Mouse (Mus musculus) large intestine, adult 2 months (tissue): Measurements from ENCODE around the gene Cemip. TPM values are rescaled to one million over a fixed set of nuclear protein-coding genes. Genes with fewer than 3 reads are reported as not detected.

Experiments
- DNase-seq: peaks from one replicate; pipeline ENCODE4 v3.0.0-alpha.2; 2012; ENCODE audit warnings: low read depth, low spot score
- WGBS: fragments of 180-500 bp; shearing (Covaris S2); methylation state at CpG from one replicate; pipeline ENCODE4 v1.1.7; 2018; 5-methylcytosine and 5-hydroxymethylcytosine counted together
- polyA plus RNA-seq: library from polyadenylated mRNA; depleted of rRNA; stranded (reverse); fragments of >200 nt; gene quantifications from 2 replicates; pipeline ENCODE4 v1.2.3, GENCODE M21; 2012

The Cemip gene
- polyA plus RNA-seq, 1 experiment: 0.31 TPM

DNA sequence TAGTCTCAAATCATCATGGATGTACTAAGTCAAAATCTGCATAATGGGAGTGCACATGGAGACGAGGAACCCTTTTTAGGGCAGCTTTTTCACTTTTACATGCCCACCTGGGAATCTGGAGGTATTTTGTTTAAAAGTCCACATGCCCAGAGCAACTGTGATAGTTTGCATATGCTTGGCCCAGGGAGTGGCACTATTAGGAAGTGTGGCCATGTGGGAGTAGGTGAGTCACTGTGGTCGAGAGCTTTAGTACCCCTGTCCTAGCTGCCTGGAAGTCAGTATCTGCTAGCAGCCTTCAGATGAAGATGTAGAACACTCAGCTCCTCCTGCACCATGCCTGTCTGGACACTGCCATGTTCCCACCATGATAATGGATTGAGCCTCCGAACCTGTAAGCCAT lies 14.4 kb upstream of the Cemip start:
- 79% methylated on average over 3 of the region's 3 CpGs for WGBS
- no peak for DNase-seq

DNA sequence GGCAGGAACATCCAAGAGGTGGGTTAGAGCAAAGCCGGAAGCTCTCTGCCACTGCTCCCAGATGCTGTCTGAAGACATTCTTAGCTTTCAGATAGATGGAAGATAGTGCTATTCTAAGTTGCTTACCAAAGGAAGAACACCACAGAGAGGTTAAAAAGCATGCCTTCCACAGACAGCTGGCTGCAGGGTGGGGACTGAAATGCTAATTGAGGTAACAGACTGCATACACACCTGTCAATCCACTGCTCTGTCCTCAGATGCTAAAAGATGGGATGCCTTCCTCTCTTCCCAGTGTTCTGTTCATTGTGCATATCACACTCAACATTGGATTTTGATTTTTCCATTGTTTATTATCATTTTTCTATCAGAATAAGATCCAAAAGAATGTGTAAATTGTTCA lies 11.8 kb upstream of the Cemip start:
- 95% methylated on average over 1 of the region's 1 CpGs for WGBS
- DNase-seq: no peak

DNA sequence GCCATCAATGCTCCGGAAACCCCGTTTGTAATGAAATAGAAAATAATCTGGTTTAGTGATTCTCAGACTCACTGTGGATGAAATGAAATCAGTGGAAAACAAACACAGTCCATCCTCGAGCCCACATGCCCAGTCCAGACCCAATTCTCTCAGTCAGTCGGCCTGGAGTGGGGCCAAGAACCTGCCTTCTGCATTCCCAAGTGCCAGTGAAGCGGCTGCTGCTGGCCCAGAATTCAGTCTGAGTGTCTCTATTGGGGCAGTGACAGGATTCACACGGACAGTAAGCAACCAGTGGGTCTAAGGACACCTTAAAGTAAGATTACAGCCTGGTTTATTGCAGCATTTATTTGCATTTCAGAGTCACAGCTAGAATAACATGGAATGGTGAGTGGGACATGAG lies 10.2 kb upstream of the Cemip start:
- WGBS: 50% methylated on average over 6 of the region's 6 CpGs
- no peak for DNase-seq

DNA sequence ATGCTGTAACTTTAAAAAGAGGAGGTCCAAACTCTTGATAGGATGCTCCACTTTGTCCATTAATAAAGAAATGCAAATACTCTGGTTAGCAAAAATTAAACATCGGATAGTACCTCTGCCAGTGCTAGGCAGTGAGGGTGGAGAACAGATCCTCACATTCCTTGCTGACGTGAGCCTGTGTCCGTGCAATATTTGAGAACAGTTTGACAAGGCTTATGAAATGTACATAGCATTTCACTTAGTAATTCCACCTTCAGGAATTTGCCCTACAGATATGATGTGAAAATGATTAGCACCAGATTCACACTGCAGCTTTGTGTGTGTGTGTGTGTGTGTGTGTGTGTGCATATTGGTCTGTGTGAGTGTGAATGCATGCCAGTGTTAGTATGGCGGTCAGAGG lies 4.5 kb upstream of the Cemip start:
- no peak for DNase-seq
- 79% methylated on average over 4 of the region's 4 CpGs for WGBS

DNA sequence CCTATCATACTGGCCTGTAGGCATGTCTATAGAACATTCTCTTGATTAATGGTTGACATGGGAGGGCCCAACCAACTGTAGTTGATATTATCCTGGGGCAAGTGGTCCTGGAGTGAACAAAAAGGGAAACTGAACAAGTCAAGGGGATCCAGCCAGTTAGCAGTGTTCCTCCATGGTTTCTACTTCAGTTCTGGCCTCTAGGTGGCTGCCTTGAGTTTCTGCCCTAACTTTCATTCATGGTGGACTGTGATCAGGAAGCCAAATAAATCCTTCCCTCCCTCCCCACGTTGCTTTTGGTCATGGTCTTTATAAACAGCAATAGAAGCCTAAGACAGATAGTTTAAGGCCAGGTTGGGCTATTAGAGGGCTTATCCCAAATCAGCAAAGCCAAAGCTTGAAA lies 3.5 kb upstream of the Cemip start:
- 6% methylated on average over 1 of the region's 1 CpGs for WGBS
- no peak for DNase-seq

DNA sequence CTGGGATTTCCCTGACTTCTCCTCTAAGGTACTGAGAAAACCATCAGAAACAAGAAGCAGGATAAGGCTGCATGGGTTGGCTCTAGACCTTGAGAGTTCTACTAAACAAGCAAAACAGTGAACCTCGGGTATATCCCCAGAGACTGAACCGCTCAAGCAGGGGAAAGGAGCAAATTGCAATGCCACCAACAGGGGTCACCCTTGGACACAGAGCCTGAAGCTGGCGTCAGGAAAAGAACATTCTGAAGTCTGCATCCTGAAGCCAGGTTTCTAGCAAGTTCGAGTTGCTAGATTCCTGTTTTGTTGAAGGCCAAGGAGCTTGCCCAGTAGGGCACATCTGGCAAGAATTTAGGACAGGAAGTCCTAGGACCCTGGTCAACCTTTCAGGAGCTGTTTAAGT lies 2.7 kb upstream of the Cemip start:
- 1% methylated on average over 4 of the region's 4 CpGs for WGBS
- no peak for DNase-seq

DNA sequence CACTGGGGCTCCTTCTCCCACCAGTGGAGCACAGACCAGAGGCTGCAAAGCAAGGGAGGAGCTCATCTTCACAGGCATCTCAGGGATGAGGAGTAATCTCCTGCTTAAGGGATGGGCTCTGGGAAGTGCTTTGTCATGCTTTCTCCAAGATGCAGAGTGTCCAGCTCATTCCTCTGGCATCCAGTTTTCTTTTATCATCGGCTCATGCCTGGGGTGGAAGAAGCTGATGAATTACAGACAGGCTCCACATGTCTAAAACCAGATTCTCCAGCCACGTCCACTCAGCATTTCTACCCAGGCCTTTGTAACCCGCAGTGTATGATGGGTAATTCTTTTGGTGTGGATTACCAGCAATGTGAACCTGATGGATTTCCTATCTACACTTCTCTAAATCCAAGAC lies 1.9 kb upstream of the Cemip start:
- WGBS: 73% methylated on average over 3 of the region's 3 CpGs
- DNase-seq: no peak

DNA sequence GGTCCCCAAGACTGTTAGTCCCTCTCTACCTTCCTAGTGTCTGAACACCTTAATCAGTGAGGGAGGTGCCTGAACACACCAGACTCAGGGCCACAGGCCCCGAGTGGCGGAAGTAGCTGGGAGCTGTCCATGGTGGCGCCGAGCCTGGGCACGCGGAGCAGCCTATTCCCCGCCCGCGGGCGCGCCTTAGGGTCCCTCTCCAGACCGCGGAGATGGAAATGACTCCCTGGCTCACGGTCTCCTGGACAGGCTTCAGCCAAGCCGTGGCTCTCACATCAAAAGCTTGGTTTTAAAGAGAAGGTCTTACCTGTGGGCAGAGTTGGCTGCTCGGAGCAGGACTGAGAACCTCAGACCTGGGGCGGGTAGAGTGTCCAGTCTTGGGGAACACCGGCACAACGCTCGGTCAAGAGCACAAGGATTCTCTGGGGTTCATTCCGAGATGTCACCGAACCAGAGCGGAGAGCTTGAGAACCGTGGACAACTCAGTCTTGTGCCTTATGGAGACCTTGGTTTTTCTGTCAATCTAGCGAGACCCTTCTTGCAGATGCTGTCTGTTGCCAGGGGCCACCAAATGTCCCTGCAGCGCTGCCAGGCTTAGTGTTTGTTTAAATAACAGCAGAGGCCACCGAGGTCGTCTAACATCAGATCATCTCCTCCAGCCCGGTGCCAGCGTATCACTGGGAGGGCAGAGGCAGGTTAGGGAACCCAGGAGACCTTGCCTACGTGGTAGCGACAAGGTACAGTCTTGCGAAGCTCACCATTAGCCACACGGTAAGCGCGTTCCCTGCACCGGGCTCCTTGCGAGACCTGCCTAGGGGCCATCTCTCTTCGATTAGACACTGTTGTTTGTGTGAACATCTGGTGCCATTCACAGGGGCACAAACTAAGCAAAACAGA lies 1.0 kb downstream of the Cemip start:
- WGBS: 7% methylated on average over 39 of the region's 39 CpGs

DNA sequence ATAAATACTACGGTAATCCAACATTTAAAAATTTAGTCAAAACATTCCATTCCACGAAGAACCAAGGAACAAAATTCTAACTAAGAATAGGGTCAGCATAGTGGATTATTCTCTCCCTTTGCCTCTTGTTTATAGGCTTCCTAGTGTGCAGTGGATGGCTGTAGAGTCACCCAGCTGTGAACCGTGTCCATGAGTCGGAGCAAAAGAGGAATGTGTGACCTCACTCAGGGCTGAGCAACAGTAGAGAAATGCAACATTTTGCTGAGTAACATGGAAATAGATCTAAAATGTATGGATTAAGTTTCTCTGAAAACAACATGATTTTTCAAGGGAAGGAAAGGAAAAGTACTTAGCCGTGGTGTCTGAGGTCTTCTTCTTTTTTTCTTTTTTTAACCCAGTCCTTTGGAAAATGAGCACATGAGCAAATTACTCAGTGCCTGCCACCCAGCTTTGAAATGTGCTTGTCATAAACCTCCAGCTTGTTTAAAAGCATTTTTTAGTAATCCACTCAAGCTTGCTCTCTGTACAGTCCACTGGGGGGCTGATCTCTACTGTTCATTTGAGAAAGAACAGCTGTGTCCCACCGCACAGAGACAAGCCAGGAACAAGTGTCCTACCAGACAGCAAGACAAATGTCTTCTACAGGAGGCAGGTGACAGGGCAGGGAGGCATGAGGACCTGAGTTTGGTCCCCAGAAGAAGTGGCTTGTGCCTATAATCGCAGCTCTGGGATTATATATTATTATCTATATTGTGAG lies 8.9 kb downstream of the Cemip start:
- WGBS: 71% methylated on average over 7 of the region's 7 CpGs
- DNase-seq: no peak

More for the DNA sequence above, 1.0 kb downstream of the Cemip start:
- no peak for DNase-seq

DNA sequence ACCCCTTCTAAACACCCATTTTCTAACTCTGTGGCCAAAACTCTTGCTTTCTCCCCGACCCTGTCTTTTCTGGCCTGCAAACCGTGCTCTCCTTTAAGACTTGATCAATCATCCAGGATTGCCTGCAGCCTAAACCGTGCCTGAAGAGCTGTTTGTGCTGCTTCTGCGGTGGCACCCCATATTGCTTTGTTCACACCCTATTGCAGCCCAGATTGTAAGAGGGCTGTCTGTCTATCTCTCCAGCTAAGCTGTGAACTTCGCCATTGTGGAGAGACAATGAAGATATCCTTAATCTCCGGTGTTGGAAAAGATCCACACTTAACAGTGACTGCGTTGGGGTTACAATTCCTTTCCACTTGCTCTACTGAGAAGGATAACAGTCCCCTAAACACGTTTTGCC lies 12.0 kb downstream of the Cemip start:
- DNase-seq: no peak
- 52% methylated on average over 8 of the region's 8 CpGs for WGBS

DNA sequence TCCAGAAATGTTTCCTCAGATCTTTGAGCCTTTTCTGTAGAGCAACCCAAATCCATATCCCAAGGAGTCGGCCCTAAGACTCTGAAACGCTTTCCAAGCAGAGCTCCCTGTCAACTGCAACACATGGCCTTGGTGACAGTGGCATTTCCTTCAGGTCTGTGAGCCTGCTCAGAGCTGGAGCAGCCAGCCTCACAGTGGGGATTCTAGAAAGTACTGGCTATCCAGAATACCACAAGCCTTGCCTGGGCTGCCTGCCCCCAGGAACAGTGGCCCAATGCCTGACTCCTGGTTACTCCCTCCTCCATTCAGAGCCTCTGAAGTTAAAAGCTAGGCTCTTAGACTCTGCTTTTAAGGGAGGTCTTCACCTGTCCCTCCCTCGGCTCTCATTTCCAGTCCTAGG lies 12.4 kb downstream of the Cemip start:
- DNase-seq: no peak
- WGBS: 88% methylated on average over 3 of the region's 3 CpGs

DNA sequence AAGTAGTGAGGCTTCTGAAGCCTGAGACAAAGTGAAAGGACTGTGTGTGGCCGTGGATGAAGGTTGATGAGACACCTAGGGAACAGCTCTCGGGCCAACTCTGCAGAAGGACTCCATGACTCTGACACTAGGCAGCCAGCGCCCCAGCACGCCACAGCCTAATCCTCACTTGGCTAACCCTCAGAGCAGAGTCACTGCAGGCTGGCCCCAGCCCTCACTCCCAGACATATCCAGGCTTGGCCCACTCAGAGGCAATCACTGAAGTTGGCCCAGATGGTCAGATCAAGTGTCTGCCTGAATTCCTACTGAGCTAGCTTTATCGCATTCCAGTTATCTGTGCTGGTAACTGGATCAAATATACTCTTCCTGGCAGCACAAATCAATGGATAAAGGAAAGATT lies 17.4 kb downstream of the Cemip start:
- 72% methylated on average over 5 of the region's 5 CpGs for WGBS
- no peak for DNase-seq

DNA sequence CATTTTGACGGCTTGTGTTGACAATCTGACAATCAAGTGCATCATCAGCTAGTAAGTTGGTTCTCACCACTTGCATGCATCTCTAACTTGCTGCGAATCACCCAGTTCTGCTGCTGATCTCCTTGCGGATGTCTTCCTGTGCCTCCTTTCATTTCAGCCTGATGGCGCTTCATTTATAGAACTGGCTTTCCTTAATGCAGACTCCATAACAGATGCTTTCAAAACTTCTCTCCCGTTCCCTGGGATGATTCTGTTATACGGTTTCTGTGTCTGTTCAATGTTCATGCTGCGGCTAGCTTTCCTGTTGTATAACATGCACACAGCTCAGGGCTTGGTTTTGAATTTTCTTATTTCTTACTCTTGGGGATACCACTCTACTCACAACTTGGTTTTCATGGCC lies 26.5 kb downstream of the Cemip start:
- no peak for DNase-seq
- 92% methylated on average over 7 of the region's 7 CpGs for WGBS

DNA sequence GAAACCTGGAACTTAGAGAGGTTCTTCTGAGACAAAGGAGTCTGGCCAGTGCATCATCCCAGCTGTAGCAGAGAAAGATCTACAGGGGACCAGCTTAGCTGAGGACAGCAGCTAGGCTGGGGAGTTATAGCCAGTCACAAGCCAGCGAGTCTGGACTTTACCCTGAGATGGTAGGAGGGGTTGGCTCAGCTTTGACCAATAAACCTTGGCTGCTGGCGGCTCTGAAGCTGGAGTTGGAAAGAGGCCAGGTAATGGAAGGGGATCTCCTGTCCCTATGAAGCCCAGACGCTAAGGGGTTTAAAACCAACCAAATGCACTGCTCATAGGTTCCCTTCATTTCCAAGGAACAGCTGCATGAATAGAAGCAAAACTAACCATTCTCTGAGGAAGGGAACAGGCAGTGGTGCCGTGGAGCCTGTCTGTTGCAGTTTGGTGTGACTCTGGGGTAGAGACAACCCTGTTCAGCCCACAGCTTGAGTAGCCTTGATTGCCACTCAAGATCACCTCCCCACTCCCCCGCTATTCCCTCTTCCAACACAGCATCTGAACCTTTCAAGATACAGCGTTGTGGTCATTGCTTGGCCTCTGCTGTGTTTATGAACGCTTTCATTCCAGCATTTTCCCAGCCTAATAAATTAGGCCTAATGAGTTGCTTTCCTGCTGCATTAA lies 30.2 kb downstream of the Cemip start:
- DNase-seq: peak; percentile 75
- 34% methylated on average over 7 of the region's 7 CpGs for WGBS

DNA sequence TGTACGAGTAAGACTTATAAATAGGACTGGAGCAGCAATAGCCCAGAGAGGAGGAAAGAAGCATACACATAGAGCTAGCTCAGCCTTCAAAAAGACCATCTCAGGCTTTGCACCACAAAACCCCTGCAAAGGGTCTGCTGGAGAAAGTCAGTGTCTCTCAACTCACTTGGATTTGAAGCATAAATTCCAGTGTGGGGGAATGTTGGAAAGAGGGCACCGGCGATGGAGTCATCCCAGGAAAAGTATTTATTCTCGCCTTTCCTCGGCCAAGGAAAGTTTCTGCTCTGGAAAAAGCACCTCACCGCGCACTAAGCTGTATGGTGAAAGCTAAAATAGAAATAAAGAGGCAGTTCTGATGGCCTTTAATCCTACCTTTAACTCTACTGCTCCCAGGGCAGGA lies 32.4 kb downstream of the Cemip start:
- no peak for DNase-seq

DNA sequence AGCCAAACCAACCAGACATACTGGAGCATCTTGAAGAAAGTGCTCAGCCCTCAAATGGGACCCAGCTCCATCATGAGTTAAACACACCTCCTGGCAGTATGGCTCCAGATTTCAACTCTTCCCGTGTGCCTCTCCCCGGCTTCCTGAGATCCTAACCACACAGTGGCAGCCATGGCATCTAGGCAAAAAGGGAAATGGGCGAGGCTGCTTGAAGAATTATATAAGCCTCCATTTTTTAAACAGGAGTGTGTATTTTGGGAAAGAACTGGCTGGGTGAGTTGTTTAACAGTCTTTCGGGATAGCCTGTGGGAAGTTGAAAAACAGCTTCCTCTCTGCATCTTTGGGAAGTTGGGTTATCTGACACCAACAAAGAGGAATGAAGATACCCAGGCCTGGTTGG lies 34.9 kb downstream of the Cemip start:
- 46% methylated on average over 4 of the region's 4 CpGs for WGBS
- no peak for DNase-seq

More for the DNA sequence above, 32.4 kb downstream of the Cemip start:
- 89% methylated on average over 7 of the region's 7 CpGs for WGBS

DNA sequence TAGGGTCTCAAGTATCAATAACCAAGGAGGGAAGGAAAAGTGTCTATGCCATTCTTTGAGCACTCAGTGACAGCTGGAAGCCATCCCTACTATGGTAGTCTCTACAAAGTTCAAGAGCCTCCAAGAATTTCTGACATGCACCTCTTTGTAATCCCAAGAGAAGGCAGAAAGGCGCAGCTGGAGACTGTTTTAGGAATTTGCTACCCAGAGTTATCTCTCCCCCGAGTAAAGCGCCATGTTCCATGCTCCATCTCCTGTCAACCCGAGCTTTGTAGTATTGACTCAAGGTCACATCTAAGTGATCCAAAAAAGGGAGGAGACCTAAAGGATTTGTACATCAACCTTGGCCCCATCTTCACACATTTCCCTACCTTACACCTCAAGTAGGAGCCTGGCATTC lies 40.8 kb downstream of the Cemip start:
- no peak for DNase-seq
- WGBS: 81% methylated on average over 4 of the region's 4 CpGs

DNA sequence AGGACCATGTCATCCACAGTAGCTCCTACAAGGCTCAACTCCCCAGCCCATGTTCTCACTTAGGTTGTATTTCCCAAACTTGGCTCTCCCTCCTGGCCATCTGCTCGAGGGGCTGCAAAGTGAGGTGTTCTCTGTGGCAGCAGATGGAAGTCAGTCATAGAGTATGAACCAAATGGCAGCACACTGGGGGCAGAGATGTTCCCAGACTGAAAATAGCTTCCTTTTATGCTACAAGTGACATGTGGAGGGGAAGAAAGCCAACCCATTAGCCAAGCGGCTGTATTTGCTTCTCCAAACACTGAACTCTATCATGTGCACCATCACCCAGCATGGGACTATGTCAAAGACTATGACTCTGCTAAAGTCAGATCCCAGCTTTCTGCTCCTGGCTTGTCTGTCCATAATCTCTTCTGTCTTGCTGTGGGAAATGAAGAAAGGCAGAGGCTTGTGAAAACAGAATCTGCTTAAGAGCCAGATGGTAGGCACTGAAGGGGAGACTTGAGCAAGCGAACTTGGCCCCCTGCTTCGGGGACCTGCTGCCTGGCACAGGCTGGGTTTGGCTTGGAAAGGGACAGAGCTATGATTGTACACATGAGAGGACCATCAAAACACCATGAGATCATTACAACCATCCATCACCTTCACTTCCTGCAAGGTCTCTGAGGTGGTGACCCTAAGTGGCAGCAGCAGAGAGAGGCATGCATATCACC lies 41.6 kb downstream of the Cemip start:
- DNase-seq: no peak
- 84% methylated on average over 4 of the region's 4 CpGs for WGBS

DNA sequence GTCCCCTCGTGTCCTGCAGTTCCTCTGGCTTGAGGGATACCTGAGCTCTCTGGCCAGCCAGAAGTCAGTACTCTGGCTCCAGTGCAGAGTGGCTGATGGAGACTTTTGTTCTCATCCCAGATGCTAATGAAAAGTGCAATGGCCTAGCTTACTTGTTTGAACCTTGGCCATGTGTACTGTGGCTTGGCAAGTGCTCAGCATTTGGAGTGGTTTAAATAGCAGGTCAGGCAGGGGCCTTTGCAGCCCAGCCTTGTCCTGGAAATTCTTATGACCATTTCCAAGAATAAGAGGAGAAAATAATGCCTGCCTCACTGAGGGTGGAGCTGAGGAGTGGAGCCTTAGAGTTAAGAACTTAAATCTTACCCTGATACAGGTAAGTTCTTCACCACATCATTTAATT lies 43.6 kb downstream of the Cemip start:
- WGBS: 62% methylated on average over 1 of the region's 1 CpGs
- no peak for DNase-seq
